Mouse (Mus musculus) neutrophil, adult 65 days (primary cell): Measurements from ENCODE around the gene Olfr675. TPM values are rescaled to one million over a fixed set of nuclear protein-coding genes. Genes with fewer than 3 reads are reported as not detected.

Source experiments
- total RNA-seq: library from RNA; stranded (reverse); gene quantifications from 2 replicates; pipeline ENCODE4 v1.2.4, GENCODE M21; 2023

The Olfr675 gene
- not detected in 2 replicates for total RNA-seq

GRCm38 (mm10) chr7:105028360-105028759, at the start of gene Olfr675:
Olfr675 (minus strand) TSS chr7:105028460.

GRCm38 (mm10) chr7:105064175-105064574, 35.9 kb upstream of the Olfr675 start, which contains the start of gene Olfr678:
Olfr678 (plus strand) TSS chr7:105064475.

GRCm38 (mm10) chr7:105032398-105032797, 4.1 kb upstream of the Olfr675 start, which contains the start of gene Olfr676:
Olfr676 (plus strand) TSS chr7:105032698.

DNA sequence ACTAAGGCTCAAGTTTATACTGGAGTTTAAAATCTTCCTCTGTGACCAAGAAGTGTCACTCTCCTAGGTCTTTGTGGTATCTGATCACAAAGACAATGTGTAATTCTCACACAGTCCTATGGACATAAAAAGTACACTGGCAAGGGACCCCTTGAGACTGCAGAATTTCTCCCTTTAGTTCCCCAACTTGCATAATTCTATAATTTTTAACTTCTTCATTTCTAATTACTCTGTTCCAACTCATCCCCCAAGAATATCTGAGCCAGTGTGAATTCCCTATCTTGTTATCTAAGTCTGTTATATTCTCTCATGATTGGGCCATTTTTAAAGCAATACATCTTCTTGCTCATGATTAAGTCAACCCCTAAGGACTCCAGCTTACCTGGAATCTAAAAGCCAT, 26.3 kb downstream of the Olfr675 start, which contains the start of gene Olfr672:
TSS of gene Olfr672 (minus strand) at position 101 of the 400 bp plus-strand sequence.

DNA sequence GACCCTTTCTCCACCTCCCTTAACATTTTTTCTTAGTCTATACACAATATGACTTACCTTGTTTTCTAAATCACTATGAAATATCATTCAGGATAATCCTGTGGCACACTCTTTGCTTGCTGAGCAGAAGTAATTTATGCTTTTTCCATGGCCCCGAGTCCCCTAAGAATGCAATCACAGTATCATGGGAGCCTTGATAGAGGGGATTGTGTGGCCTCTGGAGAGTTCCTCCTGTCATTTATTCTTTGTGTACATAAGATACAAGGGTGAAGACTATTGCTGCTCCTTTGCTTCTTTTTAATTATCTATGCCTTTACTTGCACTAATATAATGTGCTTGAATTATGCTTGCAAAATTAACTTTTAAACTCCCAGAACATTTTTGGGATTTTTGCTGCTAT, 49.2 kb downstream of the Olfr675 start, which contains the start of gene Olfr671:
TSS of gene Olfr671 (minus strand) at position 101 of the 400 bp plus-strand sequence.

Other genes with a start within 250 kb of the Olfr675 start
- gene Usp17lb, start 185.9 kb downstream of the Olfr675 start, total RNA-seq, result 0.47 and 0.57 TPM in 2 replicates
- gene Usp17la, start 171.5 kb downstream of the Olfr675 start, total RNA-seq, result not detected in 2 replicates
- gene Olfr665, start 150.4 kb downstream of the Olfr675 start, total RNA-seq, result not detected in 2 replicates
- gene Olfr666, start 132.5 kb downstream of the Olfr675 start, total RNA-seq, result not detected in 2 replicates
- gene Olfr667, start 107.0 kb downstream of the Olfr675 start, total RNA-seq, result not detected in 2 replicates
- not detected in 2 replicates for gene Olfr668, start 100.4 kb downstream of the Olfr675 start, total RNA-seq
- not detected in 2 replicates for gene Olfr669, start 94.2 kb downstream of the Olfr675 start, total RNA-seq
- gene Olfr670, start 65.8 kb downstream of the Olfr675 start, total RNA-seq, result not detected in 2 replicates
- gene Olfr671, start 49.3 kb downstream of the Olfr675 start, total RNA-seq, result not detected in 2 replicates
- not detected in 2 replicates for gene Olfr672, start 26.4 kb downstream of the Olfr675 start, total RNA-seq
- not detected in 2 replicates for gene Olfr676, start 4.2 kb upstream of the Olfr675 start, total RNA-seq
- gene Olfr677, start 22.9 kb upstream of the Olfr675 start, total RNA-seq, result not detected in 2 replicates
- not detected in 2 replicates for gene Olfr678, start 36.0 kb upstream of the Olfr675 start, total RNA-seq
- not detected in 2 replicates for gene Olfr679, start 52.7 kb upstream of the Olfr675 start, total RNA-seq
- not detected in 2 replicates for gene Olfr680-ps1, start 64.4 kb upstream of the Olfr675 start, total RNA-seq
- not detected in 2 replicates for gene Olfr681, start 88.4 kb upstream of the Olfr675 start, total RNA-seq
- gene Olfr683, start 118.6 kb upstream of the Olfr675 start, total RNA-seq, result not detected in 2 replicates
- not detected in 2 replicates for gene Olfr684, start 135.2 kb upstream of the Olfr675 start, total RNA-seq
- gene Olfr685, start 157.6 kb upstream of the Olfr675 start, total RNA-seq, result not detected in 2 replicates
- not detected in 2 replicates for gene Olfr686, start 179.0 kb upstream of the Olfr675 start, total RNA-seq